Mouse (Mus musculus) frontal cortex, postnatal 10 days (tissue): Measurements from ENCODE around the gene Olfr39.
"Not testable (repeated sequence)": the region's sequence is repeated elsewhere in the genome, so short reads cannot be mapped to it uniquely, and the experiment has no call there.

Experiments
- DNase-seq, 2 experiments: peaks; one replicate each; pipeline ENCODE4 v3.0.0; 2022; ENCODE audit warnings: low spot score in 2 of 2, mixed read lengths in 1 of 2

The Olfr39 gene

GRCm38 (mm10) chr9:20282051-20282450 is at the start of gene Olfr39:
Gene Olfr39, plus strand, starts transcription at chr9:20282351.
- DNase-seq = no peak

- DNase-seq = no peak
Measured at GRCm38 (mm10) chr9:20236819-20237218, 45.3 kb upstream of the Olfr39 start, which contains the start of gene Olfr872. Gene Olfr872, plus strand, starts transcription at chr9:20237119.

- DNase-seq = no peak
Measured at GRCm38 (mm10) chr9:20237378-20237777, 44.8 kb upstream of the Olfr39 start.

GRCm38 (mm10) chr9:20295562-20295961 is 13.4 kb downstream of the Olfr39 start:
- not testable (repeated sequence) for DNase-seq

GRCm38 (mm10) chr9:20298232-20298631 is 16.1 kb downstream of the Olfr39 start, which contains the start of gene Olfr873:
Gene Olfr873, plus strand, starts transcription at chr9:20298532.
- no peak for DNase-seq

- no peak for DNase-seq
Measured at GRCm38 (mm10) chr9:20335994-20336393, 53.8 kb downstream of the Olfr39 start, which contains the start of gene Olfr18. Gene Olfr18, minus strand, starts transcription at chr9:20336094.
